ENCODE assay signal across 11 mouse cellular contexts in genomic region chr15:97458748-97459221, GRCm38 (mm10).
DNase-seq lines count a peak whose midpoint lies in the region; ATAC-seq and TF ChIP-seq lines count a peak whose summit lies in the region.
"Had no signal": no experiment of that assay in that cellular context is flagged by ENCODE, and none has a peak within 500 bp of the region (broad histone marks: within the 10 kb centered on the region; RNA-seq: fewer than 3 reads in every experiment).

No protein-coding gene starts in this region.

- peak; percentile 78 for DNase-seq in ES-CJ7 (ENCODE audit: low read depth, low spot score)
- DNase-seq in splenic B cell, adult 2 months (ENCODE audit: low read depth, low spot score), result peak; percentile 82
- no peak for DNase-seq in layer of hippocampus, adult 9-11 months
- DNase-seq in layer of hippocampus, postnatal 36 days, result no peak
- DNase-seq: adrenal gland, postnatal 10 days had no signal

- TF ChIP-seq CTCF in intestine, postnatal 0 days (IDR thresholded peaks at IDR 0.05; ENCODE audit: low read depth), result no peak

- 60% methylated on average over 11 of the region's 11 CpGs for WGBS in intestine, embryonic 15.5 days
- WGBS in intestine, embryonic 16.5 days, result 66% methylated on average over 11 of the region's 11 CpGs
- 60% methylated on average over 11 of the region's 11 CpGs for WGBS in intestine, postnatal 0 days

- no peaks in the 10 kb centered on the region for H3K36me3 ChIP-seq in intestine, embryonic 15.5 days
- H3K36me3 ChIP-seq in intestine, embryonic 16.5 days (ENCODE audit: control insufficient read depth, insufficient read depth, low read length), result no peaks in the 10 kb centered on the region
- H3K36me3 ChIP-seq in intestine, postnatal 0 days (ENCODE audit: control insufficient read depth, insufficient read depth), result no peaks in the 10 kb centered on the region
- H3K36me3 ChIP-seq in splenic B cell, adult 2 months (ENCODE audit: control insufficient read depth, insufficient read depth, low read length, poor library complexity, severe bottlenecking), result no peaks in the 10 kb centered on the region

- no peak overlapping the region for H3K9ac ChIP-seq in intestine, embryonic 15.5 days
- H3K9ac ChIP-seq in intestine, embryonic 16.5 days (ENCODE audit: low read depth, low read length), result no peak overlapping the region
- H3K9ac ChIP-seq in intestine, postnatal 0 days (ENCODE audit: low read depth, low read length), result no peak overlapping the region

- no peak for ATAC-seq in intestine, embryonic 15.5 days
- ATAC-seq in intestine, embryonic 16.5 days, result no peak
- 0 out of 2 replicates have a peak, but pooled peaks have one; percentile 25 for ATAC-seq in intestine, postnatal 0 days
- ATAC-seq in granulocyte monocyte progenitor cell, adult 5-6 weeks (replicated peaks; ENCODE audit: poor library complexity, severe bottlenecking), result no peak

- H3K4me1 ChIP-seq in intestine, embryonic 15.5 days (replicated peaks), result no peaks in the 10 kb centered on the region
- H3K4me1 ChIP-seq in intestine, embryonic 16.5 days (ENCODE audit: control insufficient read depth, insufficient read depth, low read length), result no peaks in the 10 kb centered on the region
- H3K4me1 ChIP-seq in intestine, postnatal 0 days (replicated peaks; ENCODE audit: control insufficient read depth, insufficient read depth, low read length), result no peaks in the 10 kb centered on the region

- no peak overlapping the region for H3K27ac ChIP-seq in intestine, embryonic 15.5 days
- no peak overlapping the region for H3K27ac ChIP-seq in intestine, embryonic 16.5 days (ENCODE audit: low read length)
- no peak overlapping the region for H3K27ac ChIP-seq in intestine, postnatal 0 days (ENCODE audit: low read depth, low read length)
- H3K27ac ChIP-seq: macrophage had no signal

- H3K4me2 ChIP-seq in intestine, embryonic 15.5 days (replicated peaks), result peak overlapping the region; percentile 32; the same call in 1 of the 2 replicates
- no peak overlapping the region for H3K4me2 ChIP-seq in intestine, embryonic 16.5 days (ENCODE audit: low read depth, low read length)
- no peak overlapping the region for H3K4me2 ChIP-seq in intestine, postnatal 0 days (replicated peaks; ENCODE audit: low read depth)

- no peaks in the 10 kb centered on the region for H3K27me3 ChIP-seq in intestine, embryonic 15.5 days (replicated peaks)
- no peaks in the 10 kb centered on the region for H3K27me3 ChIP-seq in intestine, embryonic 16.5 days (replicated peaks; ENCODE audit: control insufficient read depth, insufficient read depth, low read length)
- H3K27me3 ChIP-seq in intestine, postnatal 0 days (replicated peaks; ENCODE audit: control insufficient read depth, insufficient read depth, low read length), result no peaks in the 10 kb centered on the region
- H3K27me3 ChIP-seq in splenic B cell, adult 2 months (ENCODE audit: control insufficient read depth, insufficient read depth, low read length, poor library complexity, severe bottlenecking), result no peaks in the 10 kb centered on the region

- no peaks in the 10 kb centered on the region for H3K9me3 ChIP-seq in intestine, embryonic 15.5 days
- H3K9me3 ChIP-seq in intestine, embryonic 16.5 days (ENCODE audit: control insufficient read depth, low read length), result no peaks in the 10 kb centered on the region
- no peaks in the 10 kb centered on the region for H3K9me3 ChIP-seq in intestine, postnatal 0 days (ENCODE audit: control insufficient read depth)

- no peak overlapping the region for H3K4me3 ChIP-seq in intestine, embryonic 15.5 days (replicated peaks)
- H3K4me3 ChIP-seq in intestine, embryonic 16.5 days (ENCODE audit: low read length), result no peak overlapping the region
- H3K4me3 ChIP-seq in intestine, postnatal 0 days (ENCODE audit: low read depth, low read length), result no peak overlapping the region
- H3K4me3 ChIP-seq: erythroblast, embryonic 14.5 days had no signal

Comparison
In these comparisons a context has a peak if more than half of its experiments do, and no peak if none do; other contexts are left out.
1. DNase-seq: peak in ES-CJ7 (single experiment) and splenic B cell, adult 2 months (single experiment); none in layer of hippocampus, adult 9-11 months (single experiment) and layer of hippocampus, postnatal 36 days (0 of 2).